11 mouse cellular contexts compared by ENCODE assay signal in genomic region chr15:82909791-82910190, GRCm38 (mm10).
"Had no signal": no experiment of that assay in that cellular context is flagged by ENCODE, and none has a peak within 500 bp of the region (broad histone marks: within the 10 kb centered on the region; RNA-seq: fewer than 3 reads in every experiment).

No protein-coding gene starts in this region.

- H3K4me2 ChIP-seq: limb, embryonic 15.5 days; liver, embryonic 12.5 days; lung, embryonic 14.5 days had no signal

- H3K9me3 ChIP-seq: limb, embryonic 15.5 days; liver, embryonic 12.5 days; midbrain, embryonic 12.5 days; neural tube, embryonic 12.5 days had no signal

- H3K36me3 ChIP-seq: limb, embryonic 15.5 days; liver, embryonic 12.5 days; midbrain, embryonic 12.5 days; neural tube, embryonic 12.5 days had no signal

- H3K9ac ChIP-seq: limb, embryonic 15.5 days; liver, embryonic 12.5 days; lung, embryonic 14.5 days; neural tube, embryonic 12.5 days had no signal

- ATAC-seq: liver, embryonic 12.5 days had no signal

- H3K27ac ChIP-seq: limb, embryonic 15.5 days; liver, embryonic 12.5 days; neural tube, embryonic 12.5 days; stomach, postnatal 0 days had no signal

- H3K4me3 ChIP-seq: limb, embryonic 15.5 days; liver, embryonic 12.5 days; midbrain, embryonic 12.5 days; myocyte; neural tube, embryonic 12.5 days had no signal

- DNase-seq: layer of hippocampus, postnatal 36 days; lung, embryonic 14.5 days; lung, postnatal 10 days; right cerebral cortex, adult 18-20 months; right cerebral cortex, postnatal 25 days had no signal
